Mouse (Mus musculus) forebrain, postnatal 0 days (tissue): ENCODE data around the gene Ptpn7. TPM values are rescaled to one million over a fixed set of nuclear protein-coding genes. Genes with fewer than 3 reads are reported as not detected.

Source experiments
- ATAC-seq: fragments of 200-750 bp; cut with Nextera tagmentation; 2 replicates; pipeline ENCODE4 v1.8.0; 2017; ENCODE audit warnings: mild to moderate bottlenecking, moderate library complexity
- DNase-seq: peaks from one replicate; pipeline ENCODE4 v3.0.0-alpha.2; 2015
- H3K27ac ChIP-seq: fragments of 300-500 bp; sonication (generic); 2 replicates; pipeline ENCODE4 v1.5.1; 2014; ENCODE audit warnings: low read depth, mild to moderate bottlenecking, antibody characterized with exemption, low read length, moderate library complexity, mixed read lengths
- H3K27me3 ChIP-seq: fragments of 300-500 bp; sonication (generic); 2 replicates; pipeline ENCODE4 v1.6.1; 2014; ENCODE audit warnings: mild to moderate bottlenecking, low read length, mixed read lengths; ENCODE audit not compliant: insufficient read depth
- H3K36me3 ChIP-seq: fragments of 300-500 bp; sonication (generic); 2 replicates; pipeline ENCODE4 v1.6.1; 2014; ENCODE audit warnings: mild to moderate bottlenecking, moderate library complexity; ENCODE audit not compliant: insufficient read depth
- H3K4me1 ChIP-seq: fragments of 300-500 bp; sonication (generic); 2 replicates; pipeline ENCODE4 v1.6.1; 2014; ENCODE audit warnings: antibody characterized with exemption; ENCODE audit not compliant: insufficient read depth
- H3K4me2 ChIP-seq: fragments of 300-500 bp; sonication (generic); 2 replicates; pipeline ENCODE4 v1.6.1; 2014; ENCODE audit warnings: low read depth, mild to moderate bottlenecking, moderate library complexity
- H3K4me3 ChIP-seq: fragments of 300-500 bp; sonication (generic); 2 replicates; pipeline ENCODE4 v1.5.1; 2014; ENCODE audit warnings: low read depth, low read length, mixed read lengths
- H3K9ac ChIP-seq: fragments of 300-500 bp; sonication (generic); 2 replicates; pipeline ENCODE4 v1.6.1; 2014; ENCODE audit warnings: mild to moderate bottlenecking
- H3K9me3 ChIP-seq: fragments of 300-500 bp; sonication (generic); 2 replicates; pipeline ENCODE4 v1.6.1; 2016; ENCODE audit warnings: low read length
- CTCF ChIP-seq: sonication (generic); IDR thresholded peaks from 2 replicates; pipeline ENCODE4 v1.5.1; 2016; ENCODE audit warnings: antibody characterized with exemption, control low read depth, low read depth
- WGBS: fragments of 180-500 bp; shearing (Covaris S2); extraction: QIAGEN DNeasy Blood & Tissue Kit; methylation state at CpG from one replicate; pipeline ENCODE4 v1.1.7; 2014; 5-methylcytosine and 5-hydroxymethylcytosine counted together
- polyA plus RNA-seq: library from polyadenylated mRNA; unstranded; fragments of >200 nt; fragmentation: Nextera tagmentation; extraction: Ambion mirVana; gene quantifications from 2 replicates; pipeline ENCODE4 v1.2.1, GENCODE M21; 2015
- total RNA-seq: library from RNA; depleted of rRNA; stranded (reverse); fragments of >200 nt; gene quantifications from 2 replicates; pipeline ENCODE4 v1.2.3, GENCODE M21; 2014

Ptpn7 gene
- total and polyA plus RNA-seq, 2 experiments from 2014 or later, result 0.10 to 0.12 TPM

- DNase-seq (no peak), ATAC-seq (no peak)
- H3K9me3 ChIP-seq, result no peaks in the 10 kb centered on the region
- H3K4me2 ChIP-seq, result no peak overlapping the region
- H3K4me3 ChIP-seq, result no peak overlapping the region
- H3K9ac ChIP-seq, result no peak overlapping the region
- H3K36me3 ChIP-seq, result no peaks in the 10 kb centered on the region
- no peaks in the 10 kb centered on the region for H3K27me3 ChIP-seq
- no peak for TF ChIP-seq CTCF
- no peaks in the 10 kb centered on the region for H3K4me1 ChIP-seq
- no peak overlapping the region for H3K27ac ChIP-seq
- 70% methylated on average over 3 of the region's 3 CpGs for WGBS
These were observed 42.7 kb downstream of the Ptpn7 start for GRCm38 (mm10) chr1:135175176-135175575.

- Histone ChIP-seq H3K27me3 (no peaks in the 10 kb centered on the region), H3K4me1 (no peaks in the 10 kb centered on the region), H3K4me2 (no peak overlapping the region), H3K27ac (no peak overlapping the region), H3K4me3 (no peak overlapping the region), H3K9me3 (no peaks in the 10 kb centered on the region), H3K9ac (no peak overlapping the region), H3K36me3 (no peaks in the 10 kb centered on the region)
- no peak for TF ChIP-seq CTCF
- ATAC-seq, result no peak
- 77% methylated on average over 3 of the region's 3 CpGs for WGBS
- DNase-seq, result no peak
These were observed 45.2 kb downstream of the Ptpn7 start for GRCm38 (mm10) chr1:135177724-135178123.

GRCm38 (mm10) chr1:135178863-135179262 is 46.4 kb downstream of the Ptpn7 start:
- no peaks in the 10 kb centered on the region for H3K36me3 ChIP-seq
- DNase-seq (no peak), ATAC-seq (no peak)
- no peak overlapping the region for H3K4me2 ChIP-seq
- no peak for TF ChIP-seq CTCF
- H3K27ac ChIP-seq, result no peak overlapping the region
- no peaks in the 10 kb centered on the region for H3K27me3 ChIP-seq
- H3K4me3 ChIP-seq, result no peak overlapping the region
- no peaks in the 10 kb centered on the region for H3K4me1 ChIP-seq
- no peak overlapping the region for H3K9ac ChIP-seq
- 92% methylated on average over 7 of the region's 7 CpGs for WGBS
- no peaks in the 10 kb centered on the region for H3K9me3 ChIP-seq

GRCm38 (mm10) chr1:135180830-135181229 is 48.3 kb downstream of the Ptpn7 start:
- no peak overlapping the region for H3K9ac ChIP-seq
- no peak overlapping the region for H3K4me3 ChIP-seq
- WGBS, result 92% methylated on average over 10 of the region's 10 CpGs

GRCm38 (mm10) chr1:135181275-135181674 is 48.8 kb downstream of the Ptpn7 start:
- Histone ChIP-seq H3K4me1 (no peaks in the 10 kb centered on the region), H3K9me3 (no peaks in the 10 kb centered on the region), H3K36me3 (no peaks in the 10 kb centered on the region), H3K9ac (no peak overlapping the region), H3K27me3 (no peaks in the 10 kb centered on the region), H3K4me3 (no peak overlapping the region), H3K4me2 (no peak overlapping the region), H3K27ac (no peak overlapping the region)
- ATAC-seq, result no peak
- TF ChIP-seq CTCF, result no peak
- WGBS, result 71% methylated on average over 4 of the region's 4 CpGs
- DNase-seq, result no peak

More at GRCm38 (mm10) chr1:135180830-135181229, 48.3 kb downstream of the Ptpn7 start:
- no peak overlapping the region for H3K4me2 ChIP-seq
- H3K9me3 ChIP-seq, result no peaks in the 10 kb centered on the region
- no peak overlapping the region for H3K27ac ChIP-seq
- no peak for DNase-seq
- ATAC-seq, result no peak
- no peaks in the 10 kb centered on the region for H3K4me1 ChIP-seq
- no peak for TF ChIP-seq CTCF
- H3K36me3 ChIP-seq, result no peaks in the 10 kb centered on the region
- H3K27me3 ChIP-seq, result no peaks in the 10 kb centered on the region

GRCm38 (mm10) chr1:135181880-135182623 is 49.6 kb downstream of the Ptpn7 start:
- DNase-seq (no peak), ATAC-seq (no peak)
- Histone ChIP-seq H3K27ac (no peak overlapping the region), H3K9ac (no peak overlapping the region), H3K36me3 (no peaks in the 10 kb centered on the region), H3K27me3 (no peaks in the 10 kb centered on the region), H3K4me3 (no peak overlapping the region), H3K9me3 (no peaks in the 10 kb centered on the region), H3K4me2 (no peak overlapping the region), H3K4me1 (no peaks in the 10 kb centered on the region)
- 65% methylated on average over 8 of the region's 8 CpGs for WGBS
- no peak for TF ChIP-seq CTCF

GRCm38 (mm10) chr1:135182975-135183374 is 50.5 kb downstream of the Ptpn7 start:
- Histone ChIP-seq H3K4me2 (no peak overlapping the region), H3K4me3 (no peak overlapping the region), H3K27me3 (no peaks in the 10 kb centered on the region), H3K9ac (no peak overlapping the region), H3K36me3 (no peaks in the 10 kb centered on the region), H3K27ac (no peak overlapping the region), H3K4me1 (no peaks in the 10 kb centered on the region), H3K9me3 (no peaks in the 10 kb centered on the region)
- WGBS, result 78% methylated on average over 3 of the region's 3 CpGs
- DNase-seq, result no peak
- ATAC-seq, result no peak
- TF ChIP-seq CTCF, result no peak
